Mouse (Mus musculus): ENCODE data around the gene Cttnbp2nl. TPM values are rescaled to one million over a fixed set of nuclear protein-coding genes. Genes with fewer than 3 reads are reported as not detected.

Gene Cttnbp2nl
- polyA plus RNA-seq (2015; fragmentation: Nextera tagmentation; extraction: Ambion mirVana), result 70.4 and 82.1 TPM in 2 replicates

DNA sequence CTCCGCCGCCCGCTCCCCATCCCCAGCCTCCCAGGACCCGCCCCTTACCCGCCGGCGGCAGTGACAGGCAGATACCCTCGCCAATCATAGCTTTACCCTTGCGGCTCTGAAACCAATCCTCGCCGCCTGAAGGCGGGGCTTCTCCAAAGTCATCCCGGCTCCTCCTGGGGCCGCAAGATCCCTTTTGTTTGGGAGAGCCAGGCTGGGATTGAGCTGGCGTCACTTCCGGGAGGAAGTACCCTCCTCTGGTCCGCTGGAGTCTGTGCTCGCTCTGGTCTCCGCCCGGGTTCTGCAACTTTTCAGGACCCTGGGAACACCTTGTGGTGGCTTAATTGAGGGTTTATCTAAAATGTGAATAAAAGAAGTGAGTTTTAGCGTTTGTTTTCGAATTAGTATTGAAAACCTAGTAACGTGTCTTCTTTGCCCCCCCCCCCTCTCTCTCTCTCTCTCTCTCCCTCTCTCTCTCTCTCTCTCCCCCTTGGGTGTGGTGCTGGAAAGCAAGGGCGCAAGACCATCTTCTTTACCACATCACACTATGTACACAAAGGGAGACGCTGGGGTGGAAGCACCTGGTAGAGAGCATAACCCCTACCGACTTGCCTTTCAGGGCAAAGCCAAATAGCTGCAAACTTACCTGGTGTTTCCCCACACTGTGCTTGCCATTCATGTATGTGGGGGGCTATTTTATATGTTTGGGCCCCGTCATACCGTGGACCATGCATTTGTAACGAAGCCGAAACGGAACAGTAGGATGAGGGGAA, at the start of gene Cttnbp2nl:
TSS of gene Cttnbp2nl (minus strand) at position 210 of the 761 bp plus-strand sequence.
- Histone ChIP-seq H3K27me3 (replicated peaks; ENCODE audit: insufficient read depth, low read length) (no peaks in the 10 kb centered on the region), H3K4me3 (ENCODE audit: low read depth, low read length) (peak within 1 kb of the TSS; percentile 93), H3K9me3 (ENCODE audit: low read length) (no peaks in the 10 kb centered on the region), H3K27ac (ENCODE audit: low read length) (peak within 1 kb of the TSS; percentile 90), H3K4me2 (replicated peaks; ENCODE audit: low read depth, low read length) (peak within 1 kb of the TSS; percentile 70), H3K9ac (replicated peaks; ENCODE audit: low read depth) (peak within 1 kb of the TSS; percentile 88), H3K36me3 (ENCODE audit: insufficient read depth, low read length) (no peaks in the 10 kb centered on the region), H3K4me1 (ENCODE audit: insufficient read depth, low read depth, low read length) (peaks cover 14% of the 10 kb centered on the region; the same call in 1 of the 2 replicates)
- ATAC-seq (peak; percentile 90), DNase-seq (ENCODE audit: low spot score) (peak; percentile 99)
- peak; percentile 11; the same call in 1 of the 2 replicates for TF ChIP-seq CTCF (IDR thresholded peaks at IDR 0.05)
- TF ChIP-seq EP300 (IDR thresholded peaks at IDR 0.05), result 0 out of 2 replicates have a peak, but pooled peaks have one; percentile 1
- WGBS, result under 1% methylated on average over 31 of the region's 31 CpGs

DNA sequence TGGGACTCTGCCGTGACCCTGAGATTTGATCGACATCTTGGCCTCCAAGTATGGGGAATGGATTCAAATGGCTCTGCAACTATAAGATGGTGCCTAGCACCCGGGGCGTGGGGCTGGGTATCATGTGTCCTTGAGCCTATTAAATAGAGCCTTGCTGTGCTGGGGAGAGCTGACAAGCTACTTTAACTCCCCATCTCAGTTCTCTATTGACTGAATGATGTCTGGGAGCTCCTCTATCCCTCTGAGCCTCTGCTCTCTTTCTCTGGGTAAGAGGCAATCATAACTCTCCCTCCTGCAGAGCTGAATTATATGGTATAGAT, 47.3 kb upstream of the Cttnbp2nl start:
- Histone ChIP-seq H3K4me1 (ENCODE audit: insufficient read depth, low read depth, low read length) (no peaks in the 10 kb centered on the region), H3K4me2 (replicated peaks; ENCODE audit: low read depth, low read length) (no peak overlapping the region), H3K36me3 (ENCODE audit: insufficient read depth, low read length) (no peaks in the 10 kb centered on the region), H3K9me3 (ENCODE audit: low read length) (no peaks in the 10 kb centered on the region), H3K27me3 (replicated peaks; ENCODE audit: insufficient read depth, low read length) (no peaks in the 10 kb centered on the region), H3K27ac (ENCODE audit: low read length) (no peak overlapping the region), H3K4me3 (ENCODE audit: low read depth, low read length) (no peak overlapping the region), H3K9ac (replicated peaks; ENCODE audit: low read depth) (no peak overlapping the region)
- no peak for TF ChIP-seq EP300 (IDR thresholded peaks at IDR 0.05)
- no peak for TF ChIP-seq CTCF (IDR thresholded peaks at IDR 0.05)
- ATAC-seq (no peak), DNase-seq (ENCODE audit: low spot score) (no peak)
- 78% methylated on average over 4 of the region's 4 CpGs for WGBS

DNA sequence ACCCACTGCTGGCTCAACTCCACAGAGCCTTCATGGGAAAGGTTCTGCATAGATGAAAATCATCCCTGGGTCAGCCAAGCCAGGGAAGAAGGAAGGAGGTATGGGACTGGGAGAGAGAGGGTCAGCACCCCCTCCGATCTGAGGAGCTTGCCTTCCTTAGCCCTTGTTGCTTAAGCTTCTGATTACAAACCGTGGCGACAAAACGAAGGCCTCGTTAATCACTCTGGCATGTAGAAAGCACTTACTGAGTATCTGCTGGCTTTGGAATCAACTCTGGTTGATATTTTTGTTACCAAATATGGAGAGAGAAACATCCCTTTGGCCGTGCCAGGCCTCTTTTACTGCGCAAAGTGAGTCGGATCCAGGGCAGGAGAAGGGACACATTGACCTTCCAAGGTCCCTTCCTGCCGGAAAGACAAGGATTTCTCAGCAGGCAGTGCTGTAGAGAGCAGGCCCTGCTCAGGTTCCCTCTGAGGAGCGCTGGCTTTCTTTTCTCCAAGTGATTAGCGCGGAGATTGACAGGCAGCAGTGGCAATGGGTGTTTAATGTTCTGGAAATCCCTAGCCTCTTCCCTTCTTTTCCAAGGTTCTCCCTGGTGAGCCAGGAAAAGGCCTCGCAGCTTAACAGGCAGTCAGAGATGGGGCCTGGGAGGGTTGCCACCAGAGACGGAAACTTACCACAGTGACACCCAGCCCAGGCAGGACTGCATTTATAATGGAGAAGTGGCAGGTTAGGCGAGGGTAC, 46.8 kb upstream of the Cttnbp2nl start:
- Histone ChIP-seq H3K27me3 (replicated peaks; ENCODE audit: insufficient read depth, low read length) (no peaks in the 10 kb centered on the region), H3K4me2 (replicated peaks; ENCODE audit: low read depth, low read length) (no peak overlapping the region), H3K4me1 (ENCODE audit: insufficient read depth, low read depth, low read length) (no peaks in the 10 kb centered on the region), H3K27ac (ENCODE audit: low read length) (no peak overlapping the region), H3K9me3 (ENCODE audit: low read length) (no peaks in the 10 kb centered on the region), H3K9ac (replicated peaks; ENCODE audit: low read depth) (no peak overlapping the region), H3K4me3 (ENCODE audit: low read depth, low read length) (no peak overlapping the region), H3K36me3 (ENCODE audit: insufficient read depth, low read length) (no peaks in the 10 kb centered on the region)
- TF ChIP-seq EP300 (IDR thresholded peaks at IDR 0.05) (no peak), CTCF (IDR thresholded peaks at IDR 0.05) (no peak)
- WGBS, result 30% methylated on average over 15 of the region's 15 CpGs
- DNase-seq (ENCODE audit: low spot score) (peak; percentile 10), ATAC-seq (peak; percentile 35; the same call in 1 of the 2 replicates)

DNA sequence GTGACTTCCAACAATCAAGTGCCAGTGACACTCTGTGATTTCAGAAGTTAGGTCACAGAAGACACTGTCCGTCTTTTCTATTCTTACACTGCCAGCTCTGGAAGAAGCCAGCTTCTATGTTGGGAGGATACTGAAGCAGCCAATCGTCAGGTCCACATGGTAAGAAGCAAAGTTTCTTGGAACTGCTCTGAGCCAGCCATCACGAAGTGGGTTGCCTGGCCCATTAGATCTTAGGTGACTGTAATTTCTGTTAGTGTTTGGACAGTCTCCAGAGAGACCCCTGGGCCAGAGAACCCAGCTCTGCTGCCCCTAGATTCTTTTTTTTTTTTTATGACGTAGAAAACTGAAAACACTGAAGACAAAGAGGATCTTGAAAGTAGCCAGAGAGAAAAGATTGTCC, 44.6 kb upstream of the Cttnbp2nl start:
- Histone ChIP-seq H3K27ac (ENCODE audit: low read length) (no peak overlapping the region), H3K9me3 (ENCODE audit: low read length) (no peaks in the 10 kb centered on the region), H3K4me3 (ENCODE audit: low read depth, low read length) (no peak overlapping the region), H3K27me3 (replicated peaks; ENCODE audit: insufficient read depth, low read length) (no peaks in the 10 kb centered on the region), H3K9ac (replicated peaks; ENCODE audit: low read depth) (no peak overlapping the region), H3K36me3 (ENCODE audit: insufficient read depth, low read length) (no peaks in the 10 kb centered on the region), H3K4me1 (ENCODE audit: insufficient read depth, low read depth, low read length) (no peaks in the 10 kb centered on the region), H3K4me2 (replicated peaks; ENCODE audit: low read depth, low read length) (no peak overlapping the region)
- ATAC-seq, result no peak
- TF ChIP-seq CTCF (IDR thresholded peaks at IDR 0.05) (no peak), EP300 (IDR thresholded peaks at IDR 0.05) (no peak)
- WGBS, result 72% methylated on average over 4 of the region's 4 CpGs
- no peak for DNase-seq (ENCODE audit: low spot score)

DNA sequence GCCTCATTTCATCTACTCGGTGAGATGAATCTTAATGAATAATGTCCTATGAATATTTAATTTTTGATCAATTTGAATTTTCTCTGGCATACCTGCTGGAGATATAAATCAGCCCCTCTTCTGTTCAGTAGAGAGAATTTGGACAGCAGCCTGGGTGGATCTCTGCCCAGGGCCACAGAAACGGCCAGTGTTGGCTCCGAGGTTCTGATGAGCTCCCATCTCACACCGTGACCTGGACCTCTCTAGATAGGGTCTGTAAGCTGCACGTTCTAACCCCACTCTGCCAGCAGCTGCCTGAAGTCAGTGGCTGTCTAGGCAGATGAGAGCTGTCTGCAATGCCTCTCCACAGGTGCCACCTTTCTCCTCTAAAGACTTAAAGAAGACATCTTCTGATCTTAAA, 42.1 kb upstream of the Cttnbp2nl start:
- H3K36me3 ChIP-seq (ENCODE audit: insufficient read depth, low read length), result no peaks in the 10 kb centered on the region
- no peak overlapping the region for H3K9ac ChIP-seq (replicated peaks; ENCODE audit: low read depth)
- WGBS, result 84% methylated on average over 5 of the region's 5 CpGs
- no peak for DNase-seq (ENCODE audit: low spot score)
- ATAC-seq, result no peak
- no peak overlapping the region for H3K4me2 ChIP-seq (replicated peaks; ENCODE audit: low read depth, low read length)
- H3K27ac ChIP-seq (ENCODE audit: low read length), result no peak overlapping the region
- TF ChIP-seq EP300 (IDR thresholded peaks at IDR 0.05) (no peak), CTCF (IDR thresholded peaks at IDR 0.05) (no peak)
- no peaks in the 10 kb centered on the region for H3K9me3 ChIP-seq (ENCODE audit: low read length)
- H3K27me3 ChIP-seq (replicated peaks; ENCODE audit: insufficient read depth, low read length), result no peaks in the 10 kb centered on the region
- H3K4me3 ChIP-seq (ENCODE audit: low read depth, low read length), result no peak overlapping the region
- no peaks in the 10 kb centered on the region for H3K4me1 ChIP-seq (ENCODE audit: insufficient read depth, low read depth, low read length)

DNA sequence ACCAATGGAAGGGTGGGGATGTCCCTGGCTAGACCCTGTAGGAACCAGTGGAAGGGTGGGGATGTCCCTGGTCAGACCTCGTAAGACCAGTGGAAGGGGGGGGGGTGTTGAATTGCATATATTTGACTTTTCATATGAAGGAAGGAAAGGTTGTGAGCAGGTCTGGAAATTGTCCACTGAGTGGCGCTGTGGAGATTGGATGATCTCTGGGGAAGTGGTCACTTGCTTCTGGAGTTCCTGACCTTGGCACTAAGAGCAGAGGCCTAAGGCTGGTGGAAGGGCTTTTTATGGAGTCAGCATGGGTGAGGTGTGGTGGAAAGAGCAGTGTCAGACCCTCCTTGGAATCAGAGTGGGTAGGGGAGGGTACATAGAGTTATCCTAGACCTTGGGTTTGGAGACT, 41.5 kb upstream of the Cttnbp2nl start:
- Histone ChIP-seq H3K4me1 (ENCODE audit: insufficient read depth, low read depth, low read length) (no peaks in the 10 kb centered on the region), H3K36me3 (ENCODE audit: insufficient read depth, low read length) (no peaks in the 10 kb centered on the region), H3K9ac (replicated peaks; ENCODE audit: low read depth) (no peak overlapping the region), H3K4me3 (ENCODE audit: low read depth, low read length) (no peak overlapping the region), H3K4me2 (replicated peaks; ENCODE audit: low read depth, low read length) (no peak overlapping the region), H3K27ac (ENCODE audit: low read length) (no peak overlapping the region), H3K9me3 (ENCODE audit: low read length) (no peaks in the 10 kb centered on the region), H3K27me3 (replicated peaks; ENCODE audit: insufficient read depth, low read length) (no peaks in the 10 kb centered on the region)
- DNase-seq (ENCODE audit: low spot score) (peak; percentile 17), ATAC-seq (no peak)
- 54% methylated on average over 2 of the region's 2 CpGs for WGBS
- peak; percentile 47 for TF ChIP-seq CTCF (IDR thresholded peaks at IDR 0.05)
- TF ChIP-seq EP300 (IDR thresholded peaks at IDR 0.05), result no peak

Data from lung, postnatal 0 days (tissue).